Mouse (Mus musculus) ES-Bruce4 (cell line): ENCODE measurements around the gene 6430548M08Rik.

ENCODE experiments used
- CTCF ChIP-seq: IDR thresholded peaks from one replicate; pipeline ENCODE4 v1.8.1; 2011; ENCODE audit warnings: low read depth, low read length
- EP300 ChIP-seq: IDR thresholded peaks from 2 replicates; pipeline ENCODE4 v1.6.1; 2011; ENCODE audit warnings: low read depth, low read length; ENCODE audit not compliant: insufficient read depth
- POLR2A ChIP-seq: IDR thresholded peaks from one replicate; pipeline ENCODE4 v1.8.1; 2011; ENCODE audit warnings: low read length; ENCODE audit not compliant: insufficient read depth

DNA sequence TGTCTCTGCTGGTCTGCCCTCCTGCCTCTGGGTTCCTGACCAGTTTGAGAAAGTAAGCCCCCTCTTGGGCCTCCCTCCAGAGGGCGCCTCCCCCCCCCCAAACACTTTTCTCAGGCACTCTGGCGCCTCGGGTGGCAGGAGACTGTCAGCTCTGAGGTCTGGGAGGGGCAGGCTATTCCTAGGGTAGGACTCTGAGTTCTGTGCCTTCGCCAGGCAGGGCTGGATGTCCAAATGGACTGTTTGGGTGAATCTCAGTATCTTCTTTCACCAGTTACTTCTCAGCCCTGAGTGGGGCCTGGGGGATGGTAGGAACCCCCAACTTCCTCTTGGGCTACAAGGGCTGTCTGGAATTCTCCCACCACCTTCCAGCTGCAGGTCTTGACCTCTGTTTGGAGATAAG, 97.4 kb downstream of the 6430548M08Rik start:
- TF ChIP-seq CTCF (peak; percentile 45), EP300 (no peak), POLR2A (no peak)
